Comparison of ENCODE assay signal across 16 mouse cellular contexts in genomic region chr9:72825976-72826375, GRCm38 (mm10). TPM values are rescaled to one million over a fixed set of nuclear protein-coding genes. Genes with fewer than 3 reads are reported as not detected.
"Had no signal": no experiment of that assay in that cellular context is flagged by ENCODE, and none has a peak within 500 bp of the region (broad histone marks: within the 10 kb centered on the region; RNA-seq: fewer than 3 reads in every experiment).

No protein-coding gene starts in this region.

- H3K4me1 ChIP-seq: megakaryocyte, embryonic 14.5 days had no signal

- H3K9ac ChIP-seq: limb, embryonic 15.5 days; liver, embryonic 13.5 days; liver, postnatal 0 days; lung, embryonic 15.5 days; midbrain, embryonic 13.5 days; neural tube, embryonic 12.5 days had no signal

- H3K4me3 ChIP-seq: limb, embryonic 15.5 days; liver, embryonic 13.5 days; lung, embryonic 15.5 days; megakaryocyte, embryonic 14.5 days; midbrain, embryonic 13.5 days; neural tube, embryonic 12.5 days had no signal

- H3K36me3 ChIP-seq: limb, embryonic 15.5 days; liver, embryonic 13.5 days; lung, embryonic 15.5 days; midbrain, embryonic 13.5 days; neural tube, embryonic 12.5 days had no signal

- H3K27me3 ChIP-seq: limb, embryonic 15.5 days; liver, embryonic 13.5 days; lung, embryonic 15.5 days; midbrain, embryonic 13.5 days; neural tube, embryonic 12.5 days had no signal

- H3K9me3 ChIP-seq: limb, embryonic 15.5 days; liver, embryonic 13.5 days; lung, embryonic 15.5 days; megakaryocyte, embryonic 14.5 days; midbrain, embryonic 13.5 days; neural tube, embryonic 12.5 days had no signal

- H3K4me2 ChIP-seq: limb, embryonic 15.5 days; liver, embryonic 13.5 days; lung, embryonic 15.5 days; midbrain, embryonic 13.5 days; neural tube, embryonic 12.5 days had no signal

- H3K27ac ChIP-seq: kidney, postnatal 0 days; limb, embryonic 15.5 days; liver, embryonic 13.5 days; lung, embryonic 15.5 days; macrophage; midbrain, embryonic 13.5 days; neural tube, embryonic 12.5 days had no signal

- DNase-seq: kidney, adult 9 months; kidney, postnatal 36 days; layer of hippocampus, adult 9-11 months; layer of hippocampus, postnatal 36 days; liver, embryonic 13.5 days; liver, postnatal 0 days; lung, postnatal 14 days; right cerebral cortex, postnatal 25 days; thymus, postnatal 4 days had no signal

- ATAC-seq: liver, postnatal 0 days; midbrain, embryonic 13.5 days had no signal

RNA-seq across cellular contexts. Expression of gene Prtg, which starts 19.3 kb away (rescaled TPM):
- polyA plus RNA-seq: macrophage had no signal
